Mouse (Mus musculus): ENCODE measurements at regions not wholly inside any gene's neighbourhood (a gene's known extent, or its start where the extent isn't known, plus 50 kb on each side); places are given as distances from the start of the nearest gene placed in this dataset.

- Histone ChIP-seq H3K27ac (no peak overlapping the region), H3K9me3 (no peaks in the 10 kb centered on the region), H3K4me2 (no peak overlapping the region), H3K27me3 (replicated peaks) (no peaks in the 10 kb centered on the region), H3K9ac (no peak overlapping the region), H3K4me3 (no peak overlapping the region), H3K36me3 (replicated peaks) (no peaks in the 10 kb centered on the region), H3K4me1 (no peaks in the 10 kb centered on the region)
- no peak for ATAC-seq (replicated peaks)
- 100% methylated on average over 1 of the region's 1 CpGs for WGBS
Measured at GRCm38 (mm10) chr13:5235391-5235790, 625.9 kb upstream of the Klf6 start.

- 88% methylated on average over 4 of the region's 4 CpGs for WGBS
- H3K4me3 ChIP-seq, result no peak overlapping the region
- ATAC-seq (replicated peaks), result no peak
- no peak overlapping the region for H3K9ac ChIP-seq
- no peaks in the 10 kb centered on the region for H3K4me1 ChIP-seq
- no peaks in the 10 kb centered on the region for H3K27me3 ChIP-seq (replicated peaks)
- H3K4me2 ChIP-seq, result no peak overlapping the region
- no peaks in the 10 kb centered on the region for H3K9me3 ChIP-seq
- H3K36me3 ChIP-seq (replicated peaks), result no peaks in the 10 kb centered on the region
- H3K27ac ChIP-seq, result no peak overlapping the region
Measured at GRCm38 (mm10) chr13:5240541-5240940, 620.7 kb upstream of the Klf6 start.

GRCm38 (mm10) chr13:5242782-5243181 is 618.5 kb upstream of the Klf6 start:
- 81% methylated on average over 2 of the region's 2 CpGs for WGBS
- Histone ChIP-seq H3K27ac (no peak overlapping the region), H3K4me3 (no peak overlapping the region), H3K4me2 (no peak overlapping the region), H3K27me3 (replicated peaks) (no peaks in the 10 kb centered on the region), H3K9ac (no peak overlapping the region), H3K9me3 (no peaks in the 10 kb centered on the region), H3K36me3 (replicated peaks) (no peaks in the 10 kb centered on the region), H3K4me1 (no peaks in the 10 kb centered on the region)
- ATAC-seq (replicated peaks), result no peak

GRCm38 (mm10) chr13:5248671-5249391 is 612.5 kb upstream of the Klf6 start:
- no peak for ATAC-seq (replicated peaks)
- Histone ChIP-seq H3K4me1 (no peaks in the 10 kb centered on the region), H3K4me2 (no peak overlapping the region), H3K9ac (no peak overlapping the region), H3K4me3 (no peak overlapping the region), H3K36me3 (replicated peaks) (no peaks in the 10 kb centered on the region), H3K27ac (no peak overlapping the region), H3K9me3 (no peaks in the 10 kb centered on the region), H3K27me3 (replicated peaks) (no peaks in the 10 kb centered on the region)
- 57% methylated on average over 3 of the region's 3 CpGs for WGBS

- 79% methylated on average over 6 of the region's 6 CpGs for WGBS
- Histone ChIP-seq H3K4me3 (no peak overlapping the region), H3K9ac (no peak overlapping the region), H3K27me3 (replicated peaks) (no peaks in the 10 kb centered on the region), H3K27ac (no peak overlapping the region), H3K36me3 (replicated peaks) (no peaks in the 10 kb centered on the region), H3K4me1 (no peaks in the 10 kb centered on the region), H3K9me3 (no peaks in the 10 kb centered on the region), H3K4me2 (no peak overlapping the region)
- ATAC-seq (replicated peaks), result no peak
Measured at GRCm38 (mm10) chr13:5257891-5258660, 603.2 kb upstream of the Klf6 start.

- no peaks in the 10 kb centered on the region for H3K36me3 ChIP-seq (replicated peaks)
- no peak overlapping the region for H3K27ac ChIP-seq
- no peak overlapping the region for H3K4me3 ChIP-seq
- H3K4me2 ChIP-seq, result no peak overlapping the region
- ATAC-seq (replicated peaks), result no peak
- H3K27me3 ChIP-seq (replicated peaks), result no peaks in the 10 kb centered on the region
- H3K4me1 ChIP-seq, result no peaks in the 10 kb centered on the region
- no peak overlapping the region for H3K9ac ChIP-seq
- no peaks in the 10 kb centered on the region for H3K9me3 ChIP-seq
- 84% methylated on average over 3 of the region's 3 CpGs for WGBS
Measured at GRCm38 (mm10) chr13:5259760-5260159, 601.5 kb upstream of the Klf6 start.

- H3K4me3 ChIP-seq, result no peak overlapping the region
- WGBS, result 73% methylated on average over 1 of the region's 1 CpGs
- no peak for ATAC-seq (replicated peaks)
- no peak overlapping the region for H3K27ac ChIP-seq
- H3K9me3 ChIP-seq, result no peaks in the 10 kb centered on the region
- H3K4me2 ChIP-seq, result no peak overlapping the region
- no peaks in the 10 kb centered on the region for H3K36me3 ChIP-seq (replicated peaks)
- H3K9ac ChIP-seq, result no peak overlapping the region
- no peaks in the 10 kb centered on the region for H3K27me3 ChIP-seq (replicated peaks)
- H3K4me1 ChIP-seq, result no peaks in the 10 kb centered on the region
Measured at GRCm38 (mm10) chr13:5272506-5273192, 588.6 kb upstream of the Klf6 start.

GRCm38 (mm10) chr13:5276564-5276963 is 584.7 kb upstream of the Klf6 start:
- no peak for ATAC-seq (replicated peaks)

GRCm38 (mm10) chr13:5289753-5290449 is 571.4 kb upstream of the Klf6 start:
- H3K36me3 ChIP-seq (replicated peaks), result no peaks in the 10 kb centered on the region
- H3K4me1 ChIP-seq, result no peaks in the 10 kb centered on the region
- no peak overlapping the region for H3K4me2 ChIP-seq
- no peak overlapping the region for H3K27ac ChIP-seq
- WGBS, result 73% methylated on average over 1 of the region's 1 CpGs
- no peak overlapping the region for H3K9ac ChIP-seq
- no peak overlapping the region for H3K4me3 ChIP-seq
- H3K9me3 ChIP-seq, result no peaks in the 10 kb centered on the region
- ATAC-seq (replicated peaks), result no peak
- no peaks in the 10 kb centered on the region for H3K27me3 ChIP-seq (replicated peaks)

More at GRCm38 (mm10) chr13:5276564-5276963, 584.7 kb upstream of the Klf6 start:
- H3K4me3 ChIP-seq, result no peak overlapping the region
- H3K27me3 ChIP-seq (replicated peaks), result no peaks in the 10 kb centered on the region
- H3K27ac ChIP-seq, result no peak overlapping the region
- H3K9ac ChIP-seq, result no peak overlapping the region
- H3K36me3 ChIP-seq (replicated peaks), result no peaks in the 10 kb centered on the region
- H3K9me3 ChIP-seq, result no peaks in the 10 kb centered on the region
- H3K4me1 ChIP-seq, result no peaks in the 10 kb centered on the region
- no peak overlapping the region for H3K4me2 ChIP-seq
- WGBS, result 81% methylated on average over 1 of the region's 1 CpGs

- Histone ChIP-seq H3K27ac (no peak overlapping the region), H3K9me3 (no peaks in the 10 kb centered on the region), H3K4me2 (no peak overlapping the region), H3K27me3 (replicated peaks) (no peaks in the 10 kb centered on the region), H3K36me3 (replicated peaks) (no peaks in the 10 kb centered on the region), H3K4me1 (no peaks in the 10 kb centered on the region), H3K4me3 (no peak overlapping the region), H3K9ac (no peak overlapping the region)
- no peak for ATAC-seq (replicated peaks)
- 3% methylated on average over 1 of the region's 1 CpGs for WGBS
Measured at GRCm38 (mm10) chr13:5302141-5302540, 559.1 kb upstream of the Klf6 start.

- no peak for ATAC-seq (replicated peaks)
- no peaks in the 10 kb centered on the region for H3K27me3 ChIP-seq (replicated peaks)
- no peaks in the 10 kb centered on the region for H3K4me1 ChIP-seq
- H3K36me3 ChIP-seq (replicated peaks), result no peaks in the 10 kb centered on the region
- 85% methylated on average over 4 of the region's 4 CpGs for WGBS
- no peaks in the 10 kb centered on the region for H3K9me3 ChIP-seq
- no peak overlapping the region for H3K4me3 ChIP-seq
- no peak overlapping the region for H3K9ac ChIP-seq
- no peak overlapping the region for H3K27ac ChIP-seq
- no peak overlapping the region for H3K4me2 ChIP-seq
Measured at GRCm38 (mm10) chr13:5306688-5307087, 554.6 kb upstream of the Klf6 start.

GRCm38 (mm10) chr13:5313297-5313696 is 548.0 kb upstream of the Klf6 start:
- 47% methylated on average over 2 of the region's 2 CpGs for WGBS
- Histone ChIP-seq H3K27me3 (replicated peaks) (no peaks in the 10 kb centered on the region), H3K36me3 (replicated peaks) (no peaks in the 10 kb centered on the region), H3K4me1 (no peaks in the 10 kb centered on the region), H3K9ac (no peak overlapping the region), H3K27ac (no peak overlapping the region), H3K9me3 (no peaks in the 10 kb centered on the region), H3K4me2 (no peak overlapping the region), H3K4me3 (no peak overlapping the region)
- ATAC-seq (replicated peaks), result no peak

All from midbrain, embryonic 15.5 days (tissue).